Mouse (Mus musculus) lung, adult 2 months (tissue): ENCODE data around the gene Atxn2l.

ENCODE experiments used
- CTCF ChIP-seq: fragments of 200-500 bp; IDR thresholded peaks from 2 replicates; pipeline ENCODE4 v1.5.1; 2011; ENCODE audit warnings: mild to moderate bottlenecking, low read length, control low read depth; ENCODE audit not compliant: insufficient read depth
- POLR2A ChIP-seq: fragments of 200-500 bp; IDR thresholded peaks from 2 replicates; pipeline ENCODE4 v1.6.1; 2011; ENCODE audit warnings: low read depth, mild to moderate bottlenecking, control low read depth, low read length, borderline replicate concordance; ENCODE audit errors: extremely low read depth

DNA sequence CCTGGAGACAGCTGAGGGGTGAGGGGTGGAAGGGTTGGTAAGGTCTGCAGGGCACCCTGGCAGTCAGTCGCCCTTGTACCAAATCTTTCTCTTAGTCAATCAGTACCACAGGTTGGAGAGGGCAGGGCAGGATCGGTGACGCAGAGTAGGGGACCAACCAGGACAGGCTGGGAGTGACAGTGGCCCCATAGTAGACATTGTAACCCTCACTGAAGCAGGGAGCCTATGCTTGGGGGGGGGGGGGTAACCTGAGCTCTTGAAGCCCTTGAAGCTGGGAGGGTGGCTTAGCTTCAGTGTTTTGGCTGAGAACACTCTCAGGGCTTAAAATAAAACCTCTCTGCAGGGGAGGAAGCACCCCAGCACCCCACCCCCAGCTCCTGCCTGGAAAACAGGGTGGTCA lies 41.6 kb downstream of the Atxn2l start:
- TF ChIP-seq CTCF (no peak), POLR2A (no peak)
